Mouse (Mus musculus) bone marrow, adult 2 months (tissue): ENCODE results near the gene Gm49405.

ENCODE experiments used
- CTCF ChIP-seq: fragments of 200-500 bp; IDR thresholded peaks from 2 replicates; pipeline ENCODE4 v1.5.1; 2011; ENCODE audit warnings: low read length, control low read depth; ENCODE audit not compliant: control insufficient read depth, insufficient read depth
- POLR2A ChIP-seq: fragments of 200-500 bp; IDR thresholded peaks from 2 replicates; pipeline ENCODE4 v1.6.1; 2011; ENCODE audit warnings: low read depth, mild to moderate bottlenecking, control low read depth, low read length, borderline replicate concordance; ENCODE audit not compliant: control insufficient read depth

GRCm38 (mm10) chr19:3972229-3972628 is 28.2 kb upstream of the Gm49405 start, which contains the start of gene Aldh3b2:
- TF ChIP-seq CTCF (no peak), POLR2A (no peak)
